Mouse (Mus musculus): ENCODE results near the gene Xpr1.

DNA sequence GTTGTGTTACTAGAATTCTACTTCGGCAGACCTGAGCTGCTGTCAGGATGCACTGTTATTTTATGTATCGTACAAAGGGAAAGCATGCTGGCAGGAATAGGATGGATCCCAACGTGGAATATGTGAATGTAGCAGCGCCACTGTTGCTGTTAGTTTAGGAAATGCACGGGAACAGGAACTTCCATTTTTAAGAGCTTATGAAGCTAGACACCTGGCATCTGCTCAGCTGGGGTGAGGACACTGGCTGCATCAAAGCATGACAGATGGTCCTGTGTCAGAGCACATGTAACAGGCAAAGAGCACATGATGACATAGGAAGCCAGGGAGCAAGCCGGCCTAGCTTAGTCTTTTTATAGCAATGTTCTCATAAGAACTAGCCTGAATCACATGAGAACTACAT is 22.4 kb downstream of the Xpr1 start:
- no peak for TF ChIP-seq CTCF (IDR thresholded peaks at IDR 0.05; ENCODE audit: low read depth)
- TF ChIP-seq EP300 (IDR thresholded peaks at IDR 0.05; ENCODE audit: low read depth): no peak

Data from liver, embryonic 14.5 days (tissue).